Mouse (Mus musculus): Measurements from ENCODE around the gene Sesn1. TPM values are rescaled to one million over a fixed set of nuclear protein-coding genes. Genes with fewer than 3 reads are reported as not detected.

The Sesn1 gene
- total and polyA plus RNA-seq, 3 experiments = 9.1 to 49.3 (median 30.3) TPM

GRCm38 (mm10) chr10:41890537-41890936 lies 80.8 kb downstream of the Sesn1 start:
- no peak for TF ChIP-seq GATA1 (IDR thresholded peaks at IDR 0.05; ENCODE audit: borderline replicate concordance, low read length)
- TF ChIP-seq POLR2AphosphoS5 (IDR thresholded peaks at IDR 0.05; ENCODE audit: insufficient replicate concordance, low read depth, low read length) = no peak
- TF ChIP-seq TAL1 (conservative IDR thresholded peaks at IDR 0.05; ENCODE audit: low read depth, low read length) = no peak
- no peak for TF ChIP-seq CTCF (IDR thresholded peaks at IDR 0.05; ENCODE audit: low read depth, low read length)
- TF ChIP-seq GATA2 (IDR thresholded peaks at IDR 0.05; ENCODE audit: borderline replicate concordance, low read depth, low read length) = no peak
- H3K36me3 ChIP-seq (replicated peaks) = peaks cover 19% of the 10 kb centered on the region
- H3K27me3 ChIP-seq (ENCODE audit: insufficient read depth, low read length) = no peaks in the 10 kb centered on the region
- no peak for ATAC-seq (ENCODE audit: extremely low read depth, insufficient number of reproducible peaks, low FRiP score, poor library complexity, severe bottlenecking)
- no peak for DNase-seq (ENCODE audit: low spot score)
- peaks cover 51% of the 10 kb centered on the region for H3K4me1 ChIP-seq (ENCODE audit: insufficient read depth, low read depth, low read length)
- no peaks in the 10 kb centered on the region for H3K9me3 ChIP-seq (replicated peaks)
- no peak overlapping the region for H3K4me3 ChIP-seq (ENCODE audit: low read depth, low read length)

GRCm38 (mm10) chr10:41891312-41891711 lies 81.6 kb downstream of the Sesn1 start:
- Histone ChIP-seq H3K4me1 (ENCODE audit: insufficient read depth, low read depth, low read length) (peaks cover 53% of the 10 kb centered on the region), H3K36me3 (replicated peaks) (peaks cover 25% of the 10 kb centered on the region), H3K4me3 (ENCODE audit: low read depth, low read length) (no peak overlapping the region), H3K9me3 (replicated peaks) (no peaks in the 10 kb centered on the region), H3K27me3 (ENCODE audit: insufficient read depth, low read length) (no peaks in the 10 kb centered on the region)
- ATAC-seq (ENCODE audit: extremely low read depth, insufficient number of reproducible peaks, low FRiP score, poor library complexity, severe bottlenecking) (no peak), DNase-seq (ENCODE audit: low spot score) (no peak)
- TF ChIP-seq CTCF (IDR thresholded peaks at IDR 0.05; ENCODE audit: low read depth, low read length) (no peak), TAL1 (conservative IDR thresholded peaks at IDR 0.05; ENCODE audit: low read depth, low read length) (no peak), GATA1 (IDR thresholded peaks at IDR 0.05; ENCODE audit: borderline replicate concordance, low read length) (no peak), GATA2 (IDR thresholded peaks at IDR 0.05; ENCODE audit: borderline replicate concordance, low read depth, low read length) (no peak), POLR2AphosphoS5 (IDR thresholded peaks at IDR 0.05; ENCODE audit: insufficient replicate concordance, low read depth, low read length) (no peak)

GRCm38 (mm10) chr10:41893433-41894411 lies 84.0 kb downstream of the Sesn1 start:
- 0 out of 2 replicates have a peak, but pooled peaks cover 2% of the 10 kb centered on the region for H3K9me3 ChIP-seq (replicated peaks)
- H3K36me3 ChIP-seq (replicated peaks) = peaks cover 42% of the 10 kb centered on the region
- no peak for ATAC-seq (ENCODE audit: extremely low read depth, insufficient number of reproducible peaks, low FRiP score, poor library complexity, severe bottlenecking)
- TF ChIP-seq GATA2 (IDR thresholded peaks at IDR 0.05; ENCODE audit: borderline replicate concordance, low read depth, low read length) (no peak), CTCF (IDR thresholded peaks at IDR 0.05; ENCODE audit: low read depth, low read length) (no peak), POLR2AphosphoS5 (IDR thresholded peaks at IDR 0.05; ENCODE audit: insufficient replicate concordance, low read depth, low read length) (no peak), TAL1 (conservative IDR thresholded peaks at IDR 0.05; ENCODE audit: low read depth, low read length) (no peak), GATA1 (IDR thresholded peaks at IDR 0.05; ENCODE audit: borderline replicate concordance, low read length) (no peak)
- H3K27me3 ChIP-seq (ENCODE audit: insufficient read depth, low read length) = no peaks in the 10 kb centered on the region
- peaks cover 37% of the 10 kb centered on the region for H3K4me1 ChIP-seq (ENCODE audit: insufficient read depth, low read depth, low read length)
- no peak for DNase-seq (ENCODE audit: low spot score)
- no peak overlapping the region for H3K4me3 ChIP-seq (ENCODE audit: low read depth, low read length)

- ATAC-seq (ENCODE audit: extremely low read depth, insufficient number of reproducible peaks, low FRiP score, poor library complexity, severe bottlenecking) (no peak), DNase-seq (ENCODE audit: low spot score) (no peak)
- H3K27me3 ChIP-seq (ENCODE audit: insufficient read depth, low read length) = no peaks in the 10 kb centered on the region
- H3K36me3 ChIP-seq (replicated peaks) = peaks cover 58% of the 10 kb centered on the region
- 0 out of 2 replicates have a peak, but pooled peaks cover 2% of the 10 kb centered on the region for H3K9me3 ChIP-seq (replicated peaks)
- peaks cover 26% of the 10 kb centered on the region for H3K4me1 ChIP-seq (ENCODE audit: insufficient read depth, low read depth, low read length)
- TF ChIP-seq TAL1 (conservative IDR thresholded peaks at IDR 0.05; ENCODE audit: low read depth, low read length) (no peak), GATA2 (IDR thresholded peaks at IDR 0.05; ENCODE audit: borderline replicate concordance, low read depth, low read length) (no peak), CTCF (IDR thresholded peaks at IDR 0.05; ENCODE audit: low read depth, low read length) (no peak), GATA1 (IDR thresholded peaks at IDR 0.05; ENCODE audit: borderline replicate concordance, low read length) (no peak), POLR2AphosphoS5 (IDR thresholded peaks at IDR 0.05; ENCODE audit: insufficient replicate concordance, low read depth, low read length) (no peak)
- no peak overlapping the region for H3K4me3 ChIP-seq (ENCODE audit: low read depth, low read length)
Observed at GRCm38 (mm10) chr10:41896425-41896824, 86.7 kb downstream of the Sesn1 start.

- Histone ChIP-seq H3K36me3 (replicated peaks) (peaks cover 63% of the 10 kb centered on the region), H3K9me3 (replicated peaks) (0 out of 2 replicates have a peak, but pooled peaks cover 2% of the 10 kb centered on the region), H3K4me1 (ENCODE audit: insufficient read depth, low read depth, low read length) (peaks cover 28% of the 10 kb centered on the region), H3K4me3 (ENCODE audit: low read depth, low read length) (no peak overlapping the region), H3K27me3 (ENCODE audit: insufficient read depth, low read length) (no peaks in the 10 kb centered on the region)
- TF ChIP-seq GATA1 (IDR thresholded peaks at IDR 0.05; ENCODE audit: borderline replicate concordance, low read length) = no peak
- TF ChIP-seq TAL1 (conservative IDR thresholded peaks at IDR 0.05; ENCODE audit: low read depth, low read length) = no peak
- no peak for ATAC-seq (ENCODE audit: extremely low read depth, insufficient number of reproducible peaks, low FRiP score, poor library complexity, severe bottlenecking)
- no peak for DNase-seq (ENCODE audit: low spot score)
Observed at GRCm38 (mm10) chr10:41896865-41897264, 87.1 kb downstream of the Sesn1 start.

- no peak for ATAC-seq (ENCODE audit: extremely low read depth, insufficient number of reproducible peaks, low FRiP score, poor library complexity, severe bottlenecking)
- Histone ChIP-seq H3K9me3 (replicated peaks) (0 out of 2 replicates have a peak, but pooled peaks cover 2% of the 10 kb centered on the region), H3K4me3 (ENCODE audit: low read depth, low read length) (no peak overlapping the region), H3K36me3 (replicated peaks) (peaks cover 84% of the 10 kb centered on the region), H3K27me3 (ENCODE audit: insufficient read depth, low read length) (no peaks in the 10 kb centered on the region), H3K4me1 (ENCODE audit: insufficient read depth, low read depth, low read length) (peaks cover 6% of the 10 kb centered on the region)
- TF ChIP-seq GATA1 (IDR thresholded peaks at IDR 0.05; ENCODE audit: borderline replicate concordance, low read length) = no peak
- no peak for TF ChIP-seq CTCF (IDR thresholded peaks at IDR 0.05; ENCODE audit: low read depth, low read length)
- TF ChIP-seq TAL1 (conservative IDR thresholded peaks at IDR 0.05; ENCODE audit: low read depth, low read length) = no peak
- no peak for TF ChIP-seq POLR2AphosphoS5 (IDR thresholded peaks at IDR 0.05; ENCODE audit: insufficient replicate concordance, low read depth, low read length)
- no peak for TF ChIP-seq GATA2 (IDR thresholded peaks at IDR 0.05; ENCODE audit: borderline replicate concordance, low read depth, low read length)
- no peak for DNase-seq (ENCODE audit: low spot score)
Observed at GRCm38 (mm10) chr10:41901456-41901855, 91.7 kb downstream of the Sesn1 start.

Data from G1E (cell line).